Mouse (Mus musculus) megakaryocyte progenitor cell, adult 5-6 weeks (primary cell): Measurements from ENCODE around the gene Slc16a2. TPM values are rescaled to one million over a fixed set of nuclear protein-coding genes. Genes with fewer than 3 reads are reported as not detected.

ENCODE experiments used
- ATAC-seq: replicated peaks from 2 replicates; pipeline ENCODE4 v1.8.0; 2016; ENCODE audit warnings: mild to moderate bottlenecking, moderate TSS enrichment, inconsistent platforms; ENCODE audit not compliant: poor library complexity
- total RNA-seq, 2 experiments: library from RNA; stranded (forward) in 1 of 2; stranded (reverse) in 1 of 2; fragments of 157-497, 149-512 nt in 1 of 2; fragments of 200-1000 nt in 1 of 2; gene quantifications; 2 replicates each; pipeline versions ENCODE4 v1.2.3 to v1.2.4; 2015 to 2017

The Slc16a2 gene
- total RNA-seq (2015) (0.20 TPM in 1 of 2 replicates, not detected in the other), total RNA-seq (2017) (not detected in 2 replicates)

- peak; percentile 88 for ATAC-seq
Measured at GRCm38 (mm10) chrX:103821832-103822196, at the start of gene Slc16a2. Slc16a2 (minus strand) TSS chrX:103821983.

GRCm38 (mm10) chrX:103863502-103863901 is 41.7 kb upstream of the Slc16a2 start:
- no peak for ATAC-seq

GRCm38 (mm10) chrX:103862877-103863276 is 41.1 kb upstream of the Slc16a2 start:
- ATAC-seq: no peak

GRCm38 (mm10) chrX:103845266-103845665 is 23.5 kb upstream of the Slc16a2 start:
- ATAC-seq: no peak

GRCm38 (mm10) chrX:103828836-103829235 is 7.1 kb upstream of the Slc16a2 start:
- no peak for ATAC-seq

- ATAC-seq: no peak
Measured at GRCm38 (mm10) chrX:103822271-103822811, 558 bp upstream of the Slc16a2 start.

- 0 out of 2 replicates have a peak, but pooled peaks have one; percentile 1 for ATAC-seq
Measured at GRCm38 (mm10) chrX:103821195-103821831, 470 bp downstream of the Slc16a2 start.

- ATAC-seq: 0 out of 2 replicates have a peak, but pooled peaks have one; percentile 9
Measured at GRCm38 (mm10) chrX:103820307-103821194, 1.2 kb downstream of the Slc16a2 start.

GRCm38 (mm10) chrX:103819253-103819652 is 2.5 kb downstream of the Slc16a2 start:
- no peak for ATAC-seq

GRCm38 (mm10) chrX:103812690-103813089 is 9.1 kb downstream of the Slc16a2 start:
- no peak for ATAC-seq

- ATAC-seq: no peak
Measured at GRCm38 (mm10) chrX:103810483-103810882, 11.3 kb downstream of the Slc16a2 start.

- ATAC-seq: no peak
Measured at GRCm38 (mm10) chrX:103806373-103806772, 15.4 kb downstream of the Slc16a2 start.

- no peak for ATAC-seq
Measured at GRCm38 (mm10) chrX:103796961-103797360, 24.8 kb downstream of the Slc16a2 start.

- no peak for ATAC-seq
Measured at GRCm38 (mm10) chrX:103795506-103795905, 26.3 kb downstream of the Slc16a2 start.

- no peak for ATAC-seq
Measured at GRCm38 (mm10) chrX:103791329-103791728, 30.5 kb downstream of the Slc16a2 start.

- no peak for ATAC-seq
Measured at GRCm38 (mm10) chrX:103785681-103786080, 36.1 kb downstream of the Slc16a2 start.

- ATAC-seq: no peak
Measured at GRCm38 (mm10) chrX:103776412-103776811, 45.4 kb downstream of the Slc16a2 start.

GRCm38 (mm10) chrX:103746197-103746596 is 75.6 kb downstream of the Slc16a2 start:
- peak; percentile 86 for ATAC-seq

GRCm38 (mm10) chrX:103744171-103745039 is 77.4 kb downstream of the Slc16a2 start:
- ATAC-seq: no peak

GRCm38 (mm10) chrX:103742057-103742315 is 79.8 kb downstream of the Slc16a2 start:
- peak; percentile 49 for ATAC-seq
